Mouse (Mus musculus) E14TG2a.4 (cell line): ENCODE results near the gene Shc1.

Experiments
- CTCF ChIP-seq: conservative IDR thresholded peaks from 2 replicates; pipeline ENCODE4 v1.5.1; 2014; ENCODE audit warnings: low read length
- NANOG ChIP-seq: IDR thresholded peaks from 2 replicates; pipeline ENCODE4 v1.6.1; 2014; ENCODE audit warnings: borderline replicate concordance, low read length, mixed read lengths
- POU5F1 ChIP-seq: IDR thresholded peaks from 2 replicates; pipeline ENCODE4 v1.6.1; 2014; ENCODE audit warnings: low read length, borderline replicate concordance

DNA sequence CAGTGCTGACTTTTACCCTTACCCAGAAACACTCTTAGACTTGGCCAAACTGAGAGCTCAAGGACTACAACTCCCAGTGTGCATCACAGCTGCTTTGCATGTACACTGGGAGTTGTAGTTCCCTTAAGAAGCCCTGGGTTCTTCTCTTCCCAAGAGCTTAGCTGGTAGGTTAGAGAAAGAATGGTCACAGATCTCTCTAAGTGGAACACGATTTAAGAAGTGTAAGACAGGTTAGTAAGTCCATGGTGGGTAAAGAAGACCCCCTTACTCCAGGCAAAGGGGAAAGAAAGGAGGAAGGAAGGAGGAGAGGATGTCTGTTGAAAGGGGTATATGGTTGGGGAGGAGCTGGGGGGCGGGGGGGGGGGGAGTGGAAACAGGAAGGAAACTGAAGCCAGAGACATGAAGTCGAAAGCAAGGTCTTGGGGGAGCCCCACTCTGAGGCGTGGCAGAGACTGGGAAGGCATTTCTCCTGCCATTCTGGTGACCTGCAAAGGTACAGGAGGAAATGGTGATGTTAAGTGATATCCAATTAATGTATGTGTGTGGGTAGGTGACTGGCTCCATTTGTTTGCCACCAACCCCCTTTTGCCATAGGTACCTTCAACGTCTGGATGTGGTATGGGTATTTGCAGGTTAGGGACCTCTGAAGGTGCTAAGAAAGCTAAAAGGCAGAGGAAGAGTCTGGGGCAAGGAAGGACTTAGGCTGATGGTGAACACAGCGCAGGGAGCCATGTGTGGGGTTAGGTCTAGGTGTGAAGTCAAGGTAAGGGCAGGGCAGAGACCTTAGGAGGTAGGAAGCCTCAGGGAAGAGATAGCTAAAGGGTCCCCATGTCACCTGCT lies 29.1 kb upstream of the Shc1 start:
- TF ChIP-seq CTCF (no peak), NANOG (no peak), POU5F1 (no peak)
